Mouse (Mus musculus) liver, adult 2 months (tissue): ENCODE data around the gene Eif4a3. TPM values are rescaled to one million over a fixed set of nuclear protein-coding genes. Genes with fewer than 3 reads are reported as not detected.

Source experiments
- DNase-seq: peaks from one replicate; pipeline ENCODE4 v3.0.0-alpha.2; 2011; ENCODE audit warnings: low read depth, low spot score; ENCODE audit errors: extremely low read depth
- H3K27ac ChIP-seq: fragments of 200-500 bp; replicated peaks from 2 replicates; pipeline ENCODE4 v1.5.1; 2012; ENCODE audit warnings: low read depth, mild to moderate bottlenecking, control low read depth, inconsistent platforms, low read length; ENCODE audit not compliant: insufficient read depth
- H3K27me3 ChIP-seq: fragments of 200-500 bp; 2 replicates; pipeline ENCODE4 v1.6.1; 2012; ENCODE audit warnings: mild to moderate bottlenecking, moderate library complexity, low read length, inconsistent platforms; ENCODE audit not compliant: control insufficient read depth, insufficient read depth
- H3K36me3 ChIP-seq: fragments of 200-500 bp; 2 replicates; pipeline ENCODE4 v1.6.1; 2012; ENCODE audit warnings: low read length, inconsistent platforms; ENCODE audit not compliant: control insufficient read depth, insufficient read depth
- H3K4me1 ChIP-seq: fragments of 200-500 bp; 2 replicates; pipeline ENCODE4 v1.6.1; 2011; ENCODE audit warnings: low read length; ENCODE audit not compliant: control insufficient read depth, insufficient read depth
- H3K4me3 ChIP-seq: fragments of 200-500 bp; 2 replicates; pipeline ENCODE4 v1.5.1; 2011; ENCODE audit warnings: low read depth, mild to moderate bottlenecking, control low read depth, low read length, moderate library complexity; ENCODE audit not compliant: insufficient read depth
- H3K79me2 ChIP-seq: fragments of 200-500 bp; 2 replicates; pipeline ENCODE4 v1.6.1; 2012; ENCODE audit warnings: inconsistent platforms, mild to moderate bottlenecking, low read length, moderate library complexity; ENCODE audit not compliant: control insufficient read depth, insufficient read depth
- H3K9ac ChIP-seq: fragments of 200-500 bp; 2 replicates; pipeline ENCODE4 v1.6.1; 2012; ENCODE audit warnings: low read depth, mild to moderate bottlenecking, control low read depth, inconsistent platforms, low read length
- CTCF ChIP-seq: fragments of 200-500 bp; IDR thresholded peaks from 2 replicates; pipeline ENCODE4 v1.5.1; 2011; ENCODE audit warnings: low read depth, low read length, control low read depth
- POLR2A ChIP-seq: fragments of 200-500 bp; IDR thresholded peaks from 2 replicates; pipeline ENCODE4 v1.6.1; 2011; ENCODE audit warnings: low read length, control low read depth; ENCODE audit not compliant: insufficient read depth; ENCODE audit errors: extremely low read depth
- WGBS: fragments of 180-500 bp; shearing (Covaris S2); methylation state at CpG from one replicate; pipeline ENCODE4 v1.1.7; 2018; 5-methylcytosine and 5-hydroxymethylcytosine counted together
- polyA plus RNA-seq: library from polyadenylated mRNA; depleted of rRNA; stranded (reverse); fragments of >200 nt; gene quantifications from 2 replicates; pipeline ENCODE4 v1.2.3, GENCODE M21; 2012
- total RNA-seq: library from RNA; depleted of rRNA; stranded (reverse); fragments of >200 nt; gene quantifications from 2 replicates; pipeline ENCODE4 v1.2.3, GENCODE M21; 2014

The Eif4a3 gene
- total and polyA plus RNA-seq, 2 experiments = 57.3 to 61.5 TPM

DNA sequence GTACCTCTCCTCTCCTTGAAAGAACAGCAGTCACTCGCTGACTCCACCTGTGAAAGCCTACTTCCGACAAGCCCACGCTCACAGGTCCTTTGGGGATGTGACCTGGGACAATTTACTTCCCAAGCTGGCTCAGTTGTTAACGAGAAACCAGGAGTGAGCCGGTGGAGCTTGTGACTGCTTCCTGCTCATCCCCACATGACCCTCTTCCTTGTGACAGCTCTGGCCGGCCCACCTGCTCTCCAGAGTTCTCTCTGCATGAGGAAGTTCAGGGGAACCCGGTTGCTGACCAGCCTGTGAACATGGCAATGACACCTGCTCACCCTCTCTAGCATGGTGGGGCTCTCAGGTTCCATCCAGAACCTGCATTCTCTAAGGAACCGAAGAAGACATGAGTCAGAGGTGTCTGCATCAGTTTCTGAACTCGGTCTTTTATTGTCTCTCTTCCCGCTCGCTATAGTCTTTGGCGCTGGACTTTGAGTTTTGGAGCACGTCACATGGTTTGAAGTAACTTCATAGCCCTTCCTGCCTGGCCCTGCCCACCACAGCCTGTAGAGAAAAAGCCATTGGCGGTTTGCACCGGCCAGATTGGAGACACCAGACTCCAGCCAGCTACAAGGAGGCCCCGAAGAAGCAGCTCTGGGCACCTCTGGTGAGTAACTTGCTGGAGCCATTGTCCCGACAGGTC, 14.5 kb upstream of the Eif4a3 start:
- H3K9ac ChIP-seq = no peak overlapping the region
- no peaks in the 10 kb centered on the region for H3K36me3 ChIP-seq
- H3K4me1 ChIP-seq = no peaks in the 10 kb centered on the region
- no peak overlapping the region for H3K4me3 ChIP-seq
- no peak overlapping the region for H3K27ac ChIP-seq
- TF ChIP-seq POLR2A = no peak
- no peak for TF ChIP-seq CTCF
- 51% methylated on average over 17 of the region's 17 CpGs for WGBS
- DNase-seq = no peak
- H3K27me3 ChIP-seq = no peaks in the 10 kb centered on the region
- no peaks in the 10 kb centered on the region for H3K79me2 ChIP-seq

DNA sequence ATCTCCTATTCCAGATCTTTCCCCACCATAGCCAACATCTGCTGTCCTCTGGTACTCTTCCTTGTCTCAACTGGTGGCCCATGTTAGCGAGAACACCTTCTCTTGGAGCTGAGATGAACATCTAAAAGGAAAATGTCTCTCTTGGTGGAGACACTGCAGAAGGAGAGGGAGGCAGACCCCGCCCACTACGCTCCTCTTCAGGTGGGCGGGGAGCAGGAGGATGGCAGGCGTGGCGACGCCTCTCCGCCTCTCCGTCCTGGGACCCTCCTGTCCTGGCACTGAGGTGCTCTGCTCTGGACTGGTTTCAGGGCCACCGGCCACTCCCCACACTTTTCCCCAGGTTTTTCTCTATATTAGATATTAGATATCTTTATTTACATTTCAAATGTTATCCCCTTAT, 10.7 kb upstream of the Eif4a3 start:
- WGBS = 34% methylated on average over 10 of the region's 10 CpGs
- no peak overlapping the region for H3K9ac ChIP-seq
- H3K27me3 ChIP-seq = no peaks in the 10 kb centered on the region
- H3K27ac ChIP-seq = no peak overlapping the region
- no peaks in the 10 kb centered on the region for H3K4me1 ChIP-seq
- H3K4me3 ChIP-seq = no peak overlapping the region
- H3K79me2 ChIP-seq = no peaks in the 10 kb centered on the region
- no peak for DNase-seq
- TF ChIP-seq POLR2A (no peak), CTCF (no peak)
- H3K36me3 ChIP-seq = no peaks in the 10 kb centered on the region

DNA sequence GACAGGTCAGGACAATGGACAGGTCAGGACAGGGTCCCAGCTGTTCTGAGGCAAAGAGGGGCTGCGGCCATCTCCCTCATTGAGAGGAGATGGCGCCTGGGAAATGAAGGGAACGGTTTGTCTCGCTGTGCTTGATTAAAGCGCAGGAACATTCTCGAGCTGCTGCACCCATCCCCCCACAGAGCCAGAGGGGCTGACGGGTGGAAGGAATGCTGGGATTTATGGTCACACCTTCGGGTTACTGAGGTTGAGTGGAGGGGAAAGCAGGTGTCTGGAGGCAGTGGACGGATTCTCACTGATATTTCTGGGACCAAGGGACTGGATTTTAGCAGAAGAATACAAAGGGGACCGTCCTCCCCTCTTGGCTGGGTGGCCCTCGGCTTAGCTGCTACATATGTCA, 8.0 kb upstream of the Eif4a3 start:
- no peak for DNase-seq
- Histone ChIP-seq H3K27me3 (no peaks in the 10 kb centered on the region), H3K79me2 (no peaks in the 10 kb centered on the region), H3K4me3 (no peak overlapping the region), H3K27ac (no peak overlapping the region), H3K9ac (no peak overlapping the region), H3K36me3 (no peaks in the 10 kb centered on the region), H3K4me1 (no peaks in the 10 kb centered on the region)
- TF ChIP-seq POLR2A (no peak), CTCF (no peak)
- WGBS = 51% methylated on average over 11 of the region's 11 CpGs

DNA sequence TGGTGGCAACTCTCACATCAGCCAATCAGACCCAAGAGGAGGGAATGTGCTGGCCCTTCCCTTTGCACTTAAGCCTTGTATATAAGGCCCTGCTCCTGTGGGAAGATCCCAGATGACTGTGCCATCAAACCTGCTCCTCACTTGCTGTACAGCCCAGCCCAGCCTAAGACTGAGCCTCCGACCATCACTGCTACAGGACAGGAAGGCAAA, 7.7 kb upstream of the Eif4a3 start, which contains the start of gene Card14:
Gene Card14 (plus strand): TSS at position 111 of the 210 bp plus-strand sequence.
- Histone ChIP-seq H3K4me1 (no peaks in the 10 kb centered on the region), H3K27me3 (no peaks in the 10 kb centered on the region), H3K9ac (no peak within 1 kb of the TSS), H3K36me3 (no peaks in the 10 kb centered on the region), H3K4me3 (no peak within 1 kb of the TSS), H3K79me2 (no peaks in the 10 kb centered on the region), H3K27ac (no peak within 1 kb of the TSS)
- WGBS = 59% methylated on average over 1 of the region's 1 CpGs
- DNase-seq = no peak
- TF ChIP-seq CTCF = no peak
- TF ChIP-seq POLR2A = no peak

DNA sequence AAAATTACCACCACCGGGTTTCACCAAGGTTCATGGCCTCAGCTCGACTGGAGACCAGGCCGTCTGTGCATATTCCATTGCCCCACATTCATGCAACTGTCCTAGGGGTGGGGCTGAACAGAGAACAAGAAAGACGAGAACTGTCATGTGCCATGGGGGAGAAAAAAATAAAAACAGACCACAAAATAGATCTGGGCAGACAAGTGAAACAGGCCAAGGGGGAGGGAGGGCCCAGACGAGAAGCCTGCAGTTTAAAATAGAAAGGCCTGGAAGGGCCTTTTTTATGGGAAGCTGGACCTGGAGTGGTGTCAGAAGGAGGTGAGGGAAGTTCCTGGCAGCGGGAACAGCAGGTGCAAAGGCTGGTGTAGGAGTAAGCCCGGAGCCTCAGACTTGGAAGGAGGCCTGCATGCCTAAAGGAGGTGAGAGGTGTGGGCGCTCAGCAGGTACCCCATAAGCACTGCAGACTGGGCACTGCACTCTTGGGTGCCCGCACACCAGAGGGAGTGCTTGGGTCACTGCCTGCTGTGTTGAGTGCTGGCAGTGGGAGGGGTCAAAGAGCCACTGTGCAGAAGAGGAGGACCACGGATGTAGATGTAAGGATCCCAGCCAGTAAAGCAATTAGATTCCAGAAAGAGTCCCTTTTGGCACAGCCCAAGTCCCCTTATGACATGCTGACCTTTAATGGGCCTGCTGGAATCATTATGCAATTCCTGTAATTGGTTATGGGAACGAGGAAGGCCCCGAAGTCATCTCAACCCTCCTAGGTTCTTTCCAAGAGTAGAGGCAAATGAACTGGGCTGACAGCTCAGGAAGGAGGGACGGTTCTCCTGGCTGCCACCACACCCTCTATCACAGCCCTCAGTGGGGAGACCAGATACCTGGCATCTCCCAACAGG, 7.1 kb upstream of the Eif4a3 start:
- TF ChIP-seq CTCF (no peak), POLR2A (no peak)
- H3K27me3 ChIP-seq = no peaks in the 10 kb centered on the region

More for the DNA sequence above, 7.1 kb upstream of the Eif4a3 start:
- DNase-seq = no peak
- H3K4me3 ChIP-seq = no peak overlapping the region
- H3K79me2 ChIP-seq = no peaks in the 10 kb centered on the region
- WGBS = 74% methylated on average over 13 of the region's 13 CpGs
- no peak overlapping the region for H3K9ac ChIP-seq
- H3K4me1 ChIP-seq = no peaks in the 10 kb centered on the region
- H3K36me3 ChIP-seq = no peaks in the 10 kb centered on the region
- H3K27ac ChIP-seq = no peak overlapping the region
